Mouse (Mus musculus) stomach, embryonic 14.5 days (tissue): ENCODE data around the gene Plbd2. TPM values are rescaled to one million over a fixed set of nuclear protein-coding genes. Genes with fewer than 3 reads are reported as not detected.

Source experiments
- ATAC-seq: fragments of 200-750 bp; cut with Nextera tagmentation; 2 replicates; pipeline ENCODE4 v1.8.0; 2017; ENCODE audit warnings: low read depth, moderate TSS enrichment; ENCODE audit not compliant: insufficient number of reproducible peaks, insufficient read depth, low FRiP score
- H3K27ac ChIP-seq: fragments of 300-500 bp; sonication (generic); 2 replicates; pipeline ENCODE4 v1.5.1; 2014; ENCODE audit warnings: mild to moderate bottlenecking, low read length, moderate library complexity, mixed read lengths
- H3K27me3 ChIP-seq: fragments of 300-500 bp; sonication (generic); 2 replicates; pipeline ENCODE4 v1.6.1; 2014; ENCODE audit warnings: low read length, control low read depth, mixed read lengths; ENCODE audit not compliant: control insufficient read depth, insufficient read depth
- H3K36me3 ChIP-seq: fragments of 300-500 bp; sonication (generic); 2 replicates; pipeline ENCODE4 v1.6.1; 2014; ENCODE audit warnings: mild to moderate bottlenecking, control low read depth, low read length, moderate library complexity, mixed read lengths; ENCODE audit not compliant: control insufficient read depth, insufficient read depth
- H3K4me1 ChIP-seq: fragments of 300-500 bp; sonication (generic); 2 replicates; pipeline ENCODE4 v1.6.1; 2014; ENCODE audit warnings: low read length, control low read depth, mixed read lengths; ENCODE audit not compliant: control insufficient read depth, insufficient read depth
- H3K4me2 ChIP-seq: fragments of 300-500 bp; sonication (generic); replicated peaks from 2 replicates; pipeline ENCODE4 v1.6.1; 2014; ENCODE audit warnings: low read depth, low read length, control low read depth
- H3K4me3 ChIP-seq: fragments of 300-500 bp; sonication (generic); 2 replicates; pipeline ENCODE4 v1.5.1; 2014; ENCODE audit warnings: low read depth, low read length, control low read depth
- H3K9ac ChIP-seq: fragments of 300-500 bp; sonication (generic); replicated peaks from 2 replicates; pipeline ENCODE4 v1.6.1; 2014; ENCODE audit warnings: low read depth, mild to moderate bottlenecking, control low read depth, low read length, moderate library complexity, mixed read lengths
- H3K9me3 ChIP-seq: fragments of 300-500 bp; sonication (generic); 2 replicates; pipeline ENCODE4 v1.6.1; 2016; ENCODE audit warnings: low read depth, low read length, control low read depth; ENCODE audit not compliant: control insufficient read depth
- WGBS: fragments of 180-500 bp; shearing (Covaris S2); extraction: QIAGEN DNeasy Blood & Tissue Kit; methylation state at CpG from one replicate; pipeline ENCODE4 v1.1.7; 2014; 5-methylcytosine and 5-hydroxymethylcytosine counted together
- polyA plus RNA-seq: library from polyadenylated mRNA; unstranded; fragments of >200 nt; fragmentation: Nextera tagmentation; extraction: Ambion mirVana; gene quantifications from 2 replicates; pipeline ENCODE4 v1.2.1, GENCODE M21; 2014

Gene Plbd2
- polyA plus RNA-seq, 1 experiment from 2014 or later = 39.6 TPM

DNA sequence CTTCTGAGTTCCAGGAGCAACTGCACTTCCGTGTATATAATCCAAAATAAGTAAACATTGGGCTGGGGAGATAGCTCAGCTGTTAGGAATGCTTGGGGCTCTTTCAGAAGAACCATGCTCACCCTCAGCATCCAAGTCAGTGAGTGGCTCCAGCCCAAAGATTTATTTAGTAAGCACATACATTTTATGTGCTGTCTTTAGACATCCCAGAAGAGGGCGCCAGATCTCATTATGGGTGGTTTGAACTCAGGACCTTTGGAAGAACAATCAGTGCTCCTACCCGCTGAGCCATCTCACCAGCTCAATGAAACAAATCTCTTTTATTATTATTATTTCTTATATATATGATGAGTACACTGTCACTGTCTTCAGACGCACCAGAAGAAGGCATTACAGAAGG, 23.9 kb downstream of the Plbd2 start:
- H3K9me3 ChIP-seq = no peaks in the 10 kb centered on the region
- no peaks in the 10 kb centered on the region for H3K4me1 ChIP-seq
- no peak overlapping the region for H3K4me3 ChIP-seq
- no peak for ATAC-seq
- no peak overlapping the region for H3K27ac ChIP-seq
- no peaks in the 10 kb centered on the region for H3K36me3 ChIP-seq
- H3K27me3 ChIP-seq = no peaks in the 10 kb centered on the region
- WGBS = 51% methylated on average over 4 of the region's 4 CpGs
- no peak overlapping the region for H3K4me2 ChIP-seq
- no peak overlapping the region for H3K9ac ChIP-seq

DNA sequence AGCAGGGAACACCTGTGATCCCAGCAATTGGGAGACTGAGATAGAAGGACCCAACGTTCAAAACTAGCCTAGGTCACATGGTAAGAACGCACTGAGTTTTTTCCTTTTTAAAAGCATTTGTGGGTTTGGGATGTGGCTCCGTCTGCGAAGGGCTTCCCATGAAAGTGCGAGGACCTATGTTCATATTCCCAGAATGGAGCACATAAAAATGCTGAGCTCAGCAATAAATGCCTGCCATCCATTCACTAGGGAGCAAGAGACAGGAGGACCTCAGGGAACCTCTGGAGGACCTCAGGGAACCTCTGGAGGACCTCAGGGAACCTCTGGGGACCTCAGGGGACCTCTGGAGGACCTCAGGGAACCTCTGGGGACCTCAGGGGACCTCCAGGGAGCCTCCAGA, 25.4 kb downstream of the Plbd2 start:
- no peaks in the 10 kb centered on the region for H3K4me1 ChIP-seq
- ATAC-seq = no peak
- WGBS = 87% methylated on average over 5 of the region's 5 CpGs
- H3K9ac ChIP-seq = no peak overlapping the region
- no peaks in the 10 kb centered on the region for H3K27me3 ChIP-seq
- H3K27ac ChIP-seq = no peak overlapping the region
- H3K4me2 ChIP-seq = no peak overlapping the region
- no peaks in the 10 kb centered on the region for H3K9me3 ChIP-seq
- H3K36me3 ChIP-seq = no peaks in the 10 kb centered on the region
- no peak overlapping the region for H3K4me3 ChIP-seq

DNA sequence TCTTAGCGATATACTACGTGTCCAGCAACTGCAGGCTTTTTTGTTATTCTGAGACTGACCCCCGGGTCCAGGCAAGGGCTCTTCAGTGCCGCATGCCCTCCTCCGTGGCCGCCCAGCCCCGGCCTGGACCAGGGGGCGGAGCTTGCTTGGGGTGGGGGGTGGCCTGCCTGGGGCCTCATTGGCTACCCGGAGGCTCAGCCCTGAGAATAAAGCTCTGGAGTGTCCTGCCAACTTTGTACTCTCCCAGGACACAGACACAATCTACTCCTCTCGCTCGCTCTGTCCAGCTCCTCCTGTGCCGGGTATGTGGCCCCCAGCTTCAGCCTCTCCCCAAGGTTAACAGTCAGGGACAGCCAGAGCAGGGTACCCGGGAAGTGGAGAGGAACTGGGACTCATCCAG, 27.1 kb downstream of the Plbd2 start, which contains the start of gene Sds:
Sds (plus strand) TSS at position 231 of the 400 bp plus-strand sequence.
- no peak for ATAC-seq
- Histone ChIP-seq H3K36me3 (no peaks in the 10 kb centered on the region), H3K4me3 (no peak within 1 kb of the TSS), H3K9me3 (no peaks in the 10 kb centered on the region), H3K9ac (no peak within 1 kb of the TSS), H3K4me2 (no peak within 1 kb of the TSS), H3K27ac (no peak within 1 kb of the TSS), H3K4me1 (no peaks in the 10 kb centered on the region), H3K27me3 (no peaks in the 10 kb centered on the region)
- 16% methylated on average over 13 of the region's 13 CpGs for WGBS

DNA sequence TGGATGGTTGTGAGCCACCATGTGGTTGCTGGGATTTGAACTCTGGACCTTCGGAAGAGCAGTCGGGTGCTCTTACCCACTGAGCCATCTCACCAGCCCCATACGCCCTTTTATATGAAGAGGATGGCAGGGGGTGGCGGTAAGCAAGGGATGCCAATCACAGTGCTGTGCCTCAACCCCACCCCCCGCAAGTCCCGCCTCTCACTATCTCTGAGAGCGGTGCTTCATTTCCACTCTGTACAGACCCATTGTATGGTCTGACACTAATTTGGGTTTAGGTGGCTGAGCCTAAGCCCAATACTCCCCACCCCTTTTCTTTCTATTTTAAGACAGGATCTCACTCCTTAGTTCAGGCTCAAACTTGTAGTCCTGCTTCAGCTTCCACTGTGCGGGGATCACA, 27.6 kb downstream of the Plbd2 start:
- no peak overlapping the region for H3K27ac ChIP-seq
- no peak for ATAC-seq
- H3K9ac ChIP-seq = no peak overlapping the region
- no peak overlapping the region for H3K4me3 ChIP-seq
- no peaks in the 10 kb centered on the region for H3K4me1 ChIP-seq
- WGBS = 60% methylated on average over 8 of the region's 8 CpGs
- H3K27me3 ChIP-seq = no peaks in the 10 kb centered on the region
- H3K9me3 ChIP-seq = no peaks in the 10 kb centered on the region
- H3K4me2 ChIP-seq = no peak overlapping the region
- no peaks in the 10 kb centered on the region for H3K36me3 ChIP-seq

DNA sequence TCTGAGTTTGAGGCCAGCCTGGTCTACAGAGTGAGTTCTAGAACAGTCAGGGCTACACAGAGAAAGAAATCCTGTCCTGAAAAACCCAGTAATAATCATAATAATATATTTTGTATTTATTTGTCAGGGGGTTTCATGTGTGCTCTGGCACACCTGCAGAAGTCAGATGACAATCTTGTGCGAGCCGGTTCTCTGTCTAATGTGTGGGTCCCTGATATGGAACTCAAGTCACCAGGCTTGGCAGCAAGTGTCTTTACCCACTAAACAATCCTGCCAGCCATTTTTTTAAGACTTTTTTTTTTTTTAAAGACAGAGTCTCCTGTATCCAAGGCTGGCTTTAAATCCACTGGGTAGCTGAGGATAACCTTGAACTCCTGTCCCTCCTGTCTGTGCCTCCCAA, 30.1 kb downstream of the Plbd2 start:
- Histone ChIP-seq H3K27me3 (no peaks in the 10 kb centered on the region), H3K4me1 (no peaks in the 10 kb centered on the region), H3K9ac (no peak overlapping the region), H3K4me3 (no peak overlapping the region), H3K36me3 (no peaks in the 10 kb centered on the region), H3K4me2 (no peak overlapping the region), H3K9me3 (no peaks in the 10 kb centered on the region), H3K27ac (no peak overlapping the region)
- no peak for ATAC-seq
- WGBS = 95% methylated on average over 2 of the region's 2 CpGs

DNA sequence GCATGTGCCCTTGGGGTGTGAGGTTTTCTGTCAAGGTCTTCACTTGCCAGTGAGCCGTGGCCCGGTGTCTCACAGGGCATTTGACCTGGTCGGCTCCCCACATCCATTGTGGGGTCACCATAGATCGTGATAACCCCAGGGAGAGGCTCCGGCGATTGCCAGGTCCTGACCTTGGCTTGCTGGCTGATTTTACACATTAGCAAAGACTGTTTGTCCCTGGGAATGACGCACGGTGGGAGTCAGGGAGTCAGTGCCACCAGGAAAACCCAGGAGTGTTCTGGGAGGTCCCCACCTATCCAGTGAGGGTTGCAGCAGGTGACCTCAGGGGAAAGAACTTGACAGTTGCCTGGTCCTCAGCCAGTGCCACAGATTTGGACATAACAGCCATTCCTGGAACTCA, 30.7 kb downstream of the Plbd2 start, which contains the start of gene Sdsl:
Sdsl (minus strand) TSS at position 41 of the 400 bp plus-strand sequence.
- ATAC-seq = no peak
- Histone ChIP-seq H3K9ac (no peak within 1 kb of the TSS), H3K4me2 (no peak within 1 kb of the TSS), H3K27ac (no peak within 1 kb of the TSS), H3K9me3 (no peaks in the 10 kb centered on the region), H3K36me3 (no peaks in the 10 kb centered on the region), H3K4me1 (no peaks in the 10 kb centered on the region), H3K27me3 (no peaks in the 10 kb centered on the region), H3K4me3 (no peak within 1 kb of the TSS)
- 69% methylated on average over 8 of the region's 8 CpGs for WGBS

DNA sequence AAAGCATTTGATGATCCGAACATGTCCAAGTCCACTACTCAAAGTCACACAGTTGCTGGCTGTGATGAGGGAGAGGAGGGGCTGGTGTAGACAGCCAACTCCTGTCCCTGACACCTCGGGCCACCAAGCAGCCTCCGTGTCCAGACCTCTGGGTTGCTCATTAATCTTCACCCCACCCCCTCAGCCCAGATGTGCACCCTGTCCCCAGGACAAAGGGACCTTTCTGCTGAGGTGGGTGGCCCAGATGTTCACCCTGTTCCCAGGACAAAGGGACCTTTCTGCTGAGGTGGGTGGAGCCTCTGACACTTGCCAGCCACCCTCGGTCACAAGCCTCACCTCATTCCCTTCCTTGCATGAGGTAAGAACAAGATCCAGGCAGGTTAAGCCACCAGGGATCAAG, 31.9 kb downstream of the Plbd2 start:
- WGBS = 49% methylated on average over 4 of the region's 4 CpGs
- ATAC-seq = no peak

DNA sequence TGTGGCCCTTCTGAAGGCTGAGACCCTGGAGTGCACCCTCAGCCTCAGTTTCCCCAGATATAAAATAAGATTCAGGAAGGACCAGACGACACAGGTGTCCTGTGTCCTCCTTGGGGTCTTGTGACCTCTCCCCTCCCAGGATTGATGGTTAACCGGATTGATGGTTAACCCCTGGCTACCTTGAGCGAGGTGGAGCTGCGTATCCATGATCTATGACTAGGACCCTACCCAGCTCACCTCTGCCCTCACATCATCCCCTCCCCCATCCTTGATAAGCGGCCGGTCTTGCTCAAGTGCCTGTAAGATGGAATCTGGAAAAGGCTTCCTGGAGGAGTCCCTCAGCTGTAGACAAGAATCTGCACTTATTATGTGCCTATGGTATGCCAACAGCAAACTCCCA, 34.6 kb downstream of the Plbd2 start:
- ATAC-seq = no peak
- Histone ChIP-seq H3K27me3 (no peaks in the 10 kb centered on the region), H3K36me3 (no peaks in the 10 kb centered on the region), H3K4me3 (no peak overlapping the region), H3K27ac (no peak overlapping the region), H3K9ac (no peak overlapping the region), H3K9me3 (no peaks in the 10 kb centered on the region), H3K4me2 (no peak overlapping the region), H3K4me1 (no peaks in the 10 kb centered on the region)
- WGBS = 48% methylated on average over 6 of the region's 6 CpGs

More for the DNA sequence above, 31.9 kb downstream of the Plbd2 start:
- H3K27ac ChIP-seq = no peak overlapping the region
- no peaks in the 10 kb centered on the region for H3K9me3 ChIP-seq
- H3K27me3 ChIP-seq = no peaks in the 10 kb centered on the region
- H3K4me3 ChIP-seq = no peak overlapping the region
- H3K9ac ChIP-seq = no peak overlapping the region
- H3K36me3 ChIP-seq = no peaks in the 10 kb centered on the region
- no peaks in the 10 kb centered on the region for H3K4me1 ChIP-seq
- no peak overlapping the region for H3K4me2 ChIP-seq

DNA sequence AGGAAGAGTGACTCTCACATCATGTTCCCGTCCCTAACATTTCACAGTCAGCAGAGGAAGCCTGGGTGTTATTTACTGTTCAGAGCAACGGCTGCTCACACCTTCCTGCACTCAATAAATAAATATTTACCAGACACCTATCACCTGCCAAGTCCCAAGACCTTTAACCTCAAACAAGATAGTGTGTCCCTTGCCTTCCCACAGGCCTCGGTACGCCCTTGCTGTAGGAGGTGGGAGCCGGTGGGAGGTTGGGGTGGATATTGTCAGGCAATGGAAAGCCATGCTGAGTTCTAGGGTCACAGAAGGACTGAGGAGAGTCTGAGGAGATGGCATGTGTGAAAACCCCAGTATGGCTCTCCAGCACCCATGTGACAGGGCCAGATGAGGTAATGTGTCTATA, 35.1 kb downstream of the Plbd2 start:
- no peak overlapping the region for H3K4me3 ChIP-seq
- no peaks in the 10 kb centered on the region for H3K27me3 ChIP-seq
- H3K4me1 ChIP-seq = no peaks in the 10 kb centered on the region
- H3K27ac ChIP-seq = no peak overlapping the region
- H3K4me2 ChIP-seq = no peak overlapping the region
- no peak overlapping the region for H3K9ac ChIP-seq
- 61% methylated on average over 5 of the region's 5 CpGs for WGBS
- no peak for ATAC-seq
- no peaks in the 10 kb centered on the region for H3K9me3 ChIP-seq
- no peaks in the 10 kb centered on the region for H3K36me3 ChIP-seq
